Mouse (Mus musculus) ES-CJ7 (cell line): ENCODE data around the gene Cfi.

Experiments
- DNase-seq: peaks from one replicate; pipeline ENCODE4 v3.0.0; 2011; ENCODE audit warnings: low read depth, low spot score

Cfi gene

GRCm38 (mm10) chr3:129877327-129877726 is 41.6 kb downstream of the Cfi start:
- DNase-seq = no peak

GRCm38 (mm10) chr3:129878405-129879021 is 42.8 kb downstream of the Cfi start, which contains the start of gene Pla2g12a:
TSS of gene Pla2g12a (plus strand) at chr3:129878606.
- peak; percentile 87 for DNase-seq

- DNase-seq = peak; percentile 69
These were observed 43.6 kb downstream of the Cfi start for GRCm38 (mm10) chr3:129879131-129879757.

GRCm38 (mm10) chr3:129879913-129880312 is 44.2 kb downstream of the Cfi start:
- no peak for DNase-seq

GRCm38 (mm10) chr3:129880925-129881593 is 45.4 kb downstream of the Cfi start:
- no peak for DNase-seq

GRCm38 (mm10) chr3:129885577-129885976 is 49.9 kb downstream of the Cfi start:
- DNase-seq = no peak

- DNase-seq = no peak
These were observed 50.7 kb downstream of the Cfi start for GRCm38 (mm10) chr3:129886430-129886829.

- DNase-seq = no peak
These were observed 52.3 kb downstream of the Cfi start for GRCm38 (mm10) chr3:129887779-129888517.

- DNase-seq = no peak
These were observed 56.3 kb downstream of the Cfi start for GRCm38 (mm10) chr3:129892003-129892402.

- no peak for DNase-seq
These were observed 57.5 kb downstream of the Cfi start for GRCm38 (mm10) chr3:129893143-129893542.

- no peak for DNase-seq
These were observed 60.9 kb downstream of the Cfi start for GRCm38 (mm10) chr3:129896591-129896990.

GRCm38 (mm10) chr3:129898886-129899285 is 63.2 kb downstream of the Cfi start:
- DNase-seq = peak; percentile 82

GRCm38 (mm10) chr3:129901271-129901809 is 65.7 kb downstream of the Cfi start, which contains the start of gene Casp6:
TSS of gene Casp6 (plus strand) at chr3:129901425.
- peak; percentile 47 for DNase-seq

GRCm38 (mm10) chr3:129903369-129903768 is 67.7 kb downstream of the Cfi start:
- no peak for DNase-seq

GRCm38 (mm10) chr3:129903866-129904265 is 68.2 kb downstream of the Cfi start:
- DNase-seq = no peak

GRCm38 (mm10) chr3:129904381-129905132 is 68.9 kb downstream of the Cfi start:
- no peak for DNase-seq

GRCm38 (mm10) chr3:129912025-129912424 is 76.3 kb downstream of the Cfi start:
- peak; percentile 24 for DNase-seq

- DNase-seq = no peak
These were observed 77.6 kb downstream of the Cfi start for GRCm38 (mm10) chr3:129913241-129913640.

- no peak for DNase-seq
These were observed 81.7 kb downstream of the Cfi start for GRCm38 (mm10) chr3:129917424-129917823.

- peak; percentile 80 for DNase-seq
These were observed 82.8 kb downstream of the Cfi start for GRCm38 (mm10) chr3:129918434-129918833.

GRCm38 (mm10) chr3:129923581-129923980 is 87.9 kb downstream of the Cfi start:
- no peak for DNase-seq
